Mouse (Mus musculus) myocyte (in vitro differentiated cells): ENCODE data around the gene Nkap.

ENCODE experiments used
- CEBPB ChIP-seq: IDR thresholded peaks from 2 replicates; pipeline ENCODE4 v1.6.1; 2011; ENCODE audit warnings: mild to moderate bottlenecking, moderate library complexity; ENCODE audit not compliant: poor library complexity, insufficient read depth, severe bottlenecking
- MAX ChIP-seq: IDR thresholded peaks from one replicate; pipeline ENCODE4 v1.6.1; 2011; ENCODE audit warnings: low read depth, mild to moderate bottlenecking, control low read depth
- MYOD1 ChIP-seq, 3 experiments: IDR thresholded peaks; one replicate each; pipeline ENCODE4 v1.6.1; 2011; ENCODE audit warnings: control low read depth in 2 of 3, low read depth in 2 of 3, mild to moderate bottlenecking in 2 of 3, moderate library complexity in 1 of 3; ENCODE audit not compliant: insufficient read length in 2 of 3, control insufficient read depth in 1 of 3
- MYOG ChIP-seq, 3 experiments: IDR thresholded peaks; one replicate each; pipeline ENCODE4 v1.6.1; 2011; ENCODE audit warnings: control low read depth in 2 of 3, low read depth in 2 of 3, mild to moderate bottlenecking in 2 of 3; ENCODE audit not compliant: insufficient read length in 2 of 3, control insufficient read depth in 1 of 3, insufficient read depth in 1 of 3
- POLR2A ChIP-seq: IDR thresholded peaks from one replicate; pipeline ENCODE4 v1.6.1; 2011; ENCODE audit warnings: low read depth, mild to moderate bottlenecking, control low read depth, moderate library complexity; ENCODE audit not compliant: insufficient read length
- SRF ChIP-seq: IDR thresholded peaks from one replicate; pipeline ENCODE4 v1.6.1; 2011; ENCODE audit warnings: low read depth; ENCODE audit not compliant: control insufficient read depth, insufficient read length
- TCF12 ChIP-seq: IDR thresholded peaks from one replicate; pipeline ENCODE4 v1.6.1; 2011; ENCODE audit warnings: mild to moderate bottlenecking, control low read depth; ENCODE audit not compliant: poor library complexity, insufficient read depth, severe bottlenecking
- USF1 ChIP-seq: IDR thresholded peaks from one replicate; pipeline ENCODE4 v1.6.1; 2011; ENCODE audit warnings: low read depth, mild to moderate bottlenecking, control low read depth, moderate library complexity

DNA sequence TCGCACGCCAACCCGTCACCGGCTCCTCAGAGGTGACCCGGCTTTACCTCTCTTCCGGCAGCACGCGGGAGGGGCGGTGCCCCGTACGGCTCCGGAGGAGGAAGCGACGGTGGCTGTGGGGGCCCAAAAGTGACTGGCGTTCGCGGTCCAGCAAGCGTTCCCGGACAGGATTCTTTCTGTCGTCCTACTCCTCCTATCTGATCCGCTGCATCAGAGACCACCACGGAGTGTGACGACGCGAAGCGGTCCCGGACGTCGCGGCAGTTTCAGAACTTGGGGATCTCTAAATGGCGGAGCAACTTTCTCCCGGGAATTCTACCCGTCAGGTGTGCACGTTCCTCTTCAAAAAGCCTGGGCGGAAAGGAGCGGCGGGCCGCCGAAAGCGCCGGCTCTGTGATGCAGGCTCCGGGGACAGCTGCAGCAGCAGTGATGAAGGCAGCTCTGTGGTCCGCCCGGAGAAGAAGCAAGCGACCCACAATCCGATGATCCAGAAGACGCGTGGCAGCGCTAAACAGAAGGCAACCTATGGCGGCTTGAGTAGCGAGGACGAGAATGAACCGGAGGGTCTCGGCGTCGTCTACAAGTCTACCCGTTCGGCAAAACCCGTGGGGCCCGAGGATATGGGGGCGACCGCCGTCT, 64.6 kb downstream of the Nkap start, which contains the start of the genes Ndufa1 and Rnf113a1:
- TF ChIP-seq SRF (no peak), POLR2A (peak; percentile 56), MYOD1 (IDR thresholded peaks at IDR 0.05; ENCODE audit: control insufficient read depth in 1 of 3, insufficient read length in 2 of 3, low read depth in 2 of 3) (no peak), TCF12 (no peak), USF1 (no peak), CEBPB (no peak), MYOG (IDR thresholded peaks at IDR 0.05; ENCODE audit: control insufficient read depth in 1 of 3, insufficient read depth in 1 of 3, insufficient read length in 2 of 3, low read depth in 2 of 3) (no peak), MAX (no peak)
